Mouse (Mus musculus): Measurements from ENCODE around the gene Ascl5.

DNA sequence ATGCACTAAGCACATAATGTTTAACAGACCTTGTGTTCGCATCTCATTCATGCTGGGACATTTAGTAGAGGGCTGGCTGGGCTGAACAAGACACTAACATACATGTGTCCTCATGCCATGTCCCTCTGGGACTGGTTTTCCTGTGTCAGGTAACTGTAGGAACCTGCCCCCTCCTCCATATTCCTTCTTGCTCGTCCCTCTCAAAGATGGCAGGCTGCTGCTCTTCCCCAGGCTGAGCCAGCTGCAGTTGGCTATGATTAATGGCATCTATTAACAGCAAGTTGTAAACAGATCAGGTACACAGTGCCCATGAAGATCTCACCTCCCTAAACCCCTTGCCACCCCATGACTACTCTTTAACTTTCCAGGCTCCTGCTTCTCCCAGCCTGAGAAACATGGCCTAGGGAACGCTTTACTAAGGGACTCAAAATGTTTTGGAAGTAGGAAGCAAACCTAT lies 44.3 kb upstream of the Ascl5 start, which contains the start of gene Igfn1:
- no peak for TF ChIP-seq POLR2A (IDR thresholded peaks at IDR 0.05; ENCODE audit: insufficient read length, low read depth)
- TF ChIP-seq MAX (IDR thresholded peaks at IDR 0.05; ENCODE audit: low read depth): no peak
- peak in 1 of 3 experiments; percentile 65 for TF ChIP-seq MYOD1 (IDR thresholded peaks at IDR 0.05; ENCODE audit: control insufficient read depth in 1 of 3, insufficient read length in 2 of 3, low read depth in 2 of 3)
- TF ChIP-seq USF1 (IDR thresholded peaks at IDR 0.05; ENCODE audit: low read depth): no peak
- TF ChIP-seq TCF12 (IDR thresholded peaks at IDR 0.05; ENCODE audit: insufficient read depth, poor library complexity, severe bottlenecking): no peak
- TF ChIP-seq MYOG (IDR thresholded peaks at IDR 0.05; ENCODE audit: control insufficient read depth in 1 of 3, insufficient read depth in 1 of 3, insufficient read length in 2 of 3, low read depth in 2 of 3): no peak
- no peak for TF ChIP-seq E2F4 (IDR thresholded peaks at IDR 0.05; ENCODE audit: insufficient read depth)
- TF ChIP-seq SRF (IDR thresholded peaks at IDR 0.05; ENCODE audit: control insufficient read depth, insufficient read length, low read depth): no peak
- TF ChIP-seq REST (IDR thresholded peaks at IDR 0.05; ENCODE audit: insufficient read depth, insufficient read length): no peak

Measured in myocyte (in vitro differentiated cells).